Mouse (Mus musculus): ENCODE measurements around the gene Atf6.

Gene Atf6

GRCm38 (mm10) chr1:170882915-170883485 lies 15.4 kb upstream of the Atf6 start:
- no peak for DNase-seq

DNA sequence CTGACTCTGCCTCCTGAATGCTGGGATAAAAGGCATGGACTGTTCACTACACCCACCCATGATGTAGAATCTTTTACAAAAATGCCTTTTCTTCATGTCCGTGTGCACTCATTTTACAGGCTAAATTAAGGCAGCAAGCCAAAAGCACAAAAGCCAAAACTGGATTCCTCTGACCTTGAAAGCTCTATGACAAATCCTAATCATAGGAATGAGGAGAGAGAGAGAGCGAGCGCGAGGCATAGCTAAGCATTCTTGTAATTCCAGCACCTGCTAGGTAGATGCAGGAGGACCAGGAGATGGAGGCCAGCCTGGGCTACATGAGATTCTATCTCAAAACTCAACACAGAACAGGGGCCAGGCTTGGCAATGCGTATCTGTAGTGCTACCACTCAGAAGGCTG lies 9.3 kb upstream of the Atf6 start:
- no peak for DNase-seq

- DNase-seq, result no peak
These were observed 8.1 kb upstream of the Atf6 start for GRCm38 (mm10) chr1:170875676-170876075.

- DNase-seq, result no peak
These were observed 4.4 kb upstream of the Atf6 start for GRCm38 (mm10) chr1:170871961-170872360.

GRCm38 (mm10) chr1:170871402-170871801 lies 3.8 kb upstream of the Atf6 start:
- DNase-seq, result no peak

DNA sequence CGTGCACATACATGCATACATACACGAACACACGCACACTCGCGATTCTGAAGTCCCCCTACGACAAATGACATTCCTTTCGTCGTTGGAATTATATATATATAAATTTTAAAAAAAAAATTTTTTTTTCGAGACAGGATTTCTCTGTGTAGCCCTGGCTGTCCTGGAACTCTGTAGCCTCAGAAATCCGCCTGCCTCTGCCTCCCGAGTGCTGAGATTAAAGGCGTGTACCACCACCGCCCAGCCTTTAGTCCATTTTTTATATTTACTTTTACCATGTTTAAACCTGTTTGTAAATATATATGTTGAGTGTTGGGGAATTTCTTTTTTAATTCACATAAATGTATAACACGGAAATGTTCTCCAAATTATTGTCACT lies 1.3 kb upstream of the Atf6 start:
- no peak for DNase-seq

- DNase-seq, result peak; percentile 65
These were observed 735 bp upstream of the Atf6 start for GRCm38 (mm10) chr1:170868107-170868904.

DNA sequence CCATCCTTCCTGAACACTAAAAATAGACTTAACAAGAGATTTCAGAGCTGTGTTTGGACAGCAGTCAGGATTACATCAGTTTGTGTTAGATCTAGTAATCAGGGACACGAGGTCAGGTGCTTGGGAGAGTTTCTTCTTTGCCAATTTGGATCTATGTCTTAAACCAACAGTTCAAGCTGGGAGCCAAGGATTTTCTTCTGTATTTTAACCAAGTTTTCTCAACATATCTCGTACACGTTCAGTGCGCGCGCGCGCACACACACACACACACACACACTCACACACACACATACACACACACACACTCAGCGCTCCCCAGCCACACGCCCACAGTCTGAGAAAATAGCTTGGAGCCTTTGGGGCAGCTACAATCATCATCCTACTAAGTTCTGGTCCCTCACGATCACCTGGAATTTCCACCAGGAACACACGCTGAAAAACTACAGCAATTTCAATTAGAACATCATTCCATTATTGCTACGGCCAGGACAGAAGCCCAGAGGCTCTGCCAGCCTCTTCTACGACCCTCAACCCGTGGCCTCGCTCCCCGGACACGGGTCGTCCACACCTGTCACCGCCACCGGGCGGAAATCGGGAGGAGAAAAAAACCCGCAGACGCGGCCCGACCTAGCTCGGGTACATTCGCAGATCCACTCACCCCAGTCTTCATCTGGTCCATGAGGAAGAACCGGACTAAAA lies 430 bp downstream of the Atf6 start:
- peak in 1 of 2 experiments; percentile 21 for DNase-seq

DNA sequence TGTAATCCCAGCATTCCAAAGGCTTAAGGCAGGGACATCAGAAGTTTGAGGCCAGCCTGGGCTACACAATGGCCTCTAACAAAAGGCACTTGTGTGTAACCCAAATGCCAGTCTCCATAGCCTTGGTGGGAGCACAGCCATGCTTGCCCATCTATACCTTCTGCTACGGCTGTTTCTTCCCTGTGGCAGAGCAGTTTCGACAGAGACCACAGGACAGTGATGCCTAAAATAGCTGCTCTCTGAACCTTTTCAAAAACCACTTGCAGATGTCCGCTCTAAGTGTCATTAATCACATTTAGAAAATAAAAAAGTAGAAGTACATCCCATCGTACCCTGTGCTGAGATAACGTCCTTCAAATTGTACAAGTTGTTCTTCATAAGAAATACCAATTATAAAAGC lies 2.2 kb downstream of the Atf6 start:
- no peak for DNase-seq

DNA sequence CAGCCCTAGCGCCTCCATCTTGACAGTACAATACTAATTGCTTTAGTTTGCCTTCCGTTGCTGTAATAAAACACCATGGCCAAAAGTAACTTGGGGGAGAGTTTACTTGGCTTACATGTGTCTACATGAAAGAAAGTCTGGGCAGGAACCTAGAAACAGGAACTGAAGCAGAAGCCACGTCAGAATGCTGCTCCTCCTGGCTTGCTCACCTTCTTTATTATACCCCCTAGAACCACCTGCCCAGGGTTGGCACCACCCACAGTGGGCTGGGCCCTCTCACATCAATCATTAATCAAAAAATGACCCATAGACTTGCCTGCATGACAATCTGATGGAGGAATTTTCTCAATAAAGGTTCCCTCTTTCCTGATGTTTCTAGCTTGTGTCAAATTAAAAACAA lies 2.8 kb downstream of the Atf6 start:
- DNase-seq, result no peak

DNA sequence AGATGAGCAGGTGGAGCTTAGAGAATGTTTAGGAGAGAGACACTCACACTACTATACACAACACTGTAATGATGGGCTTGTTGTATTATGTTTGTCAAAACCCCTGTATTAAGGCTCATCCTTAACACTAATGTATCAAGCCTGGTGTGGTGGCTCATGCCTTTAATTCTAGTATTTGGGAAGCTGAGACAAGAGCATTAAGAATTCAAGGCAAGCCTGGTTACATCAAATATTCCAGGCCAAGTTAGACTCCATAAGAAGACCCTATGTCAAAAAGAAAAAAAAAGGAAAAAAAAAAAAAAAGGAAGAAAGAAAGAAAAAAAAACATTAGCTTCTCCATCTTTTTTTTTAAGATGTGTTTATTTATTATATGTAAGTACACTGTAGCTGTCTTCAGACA lies 3.3 kb downstream of the Atf6 start:
- DNase-seq, result no peak

GRCm38 (mm10) chr1:170863033-170863432 lies 4.5 kb downstream of the Atf6 start:
- no peak for DNase-seq

DNA sequence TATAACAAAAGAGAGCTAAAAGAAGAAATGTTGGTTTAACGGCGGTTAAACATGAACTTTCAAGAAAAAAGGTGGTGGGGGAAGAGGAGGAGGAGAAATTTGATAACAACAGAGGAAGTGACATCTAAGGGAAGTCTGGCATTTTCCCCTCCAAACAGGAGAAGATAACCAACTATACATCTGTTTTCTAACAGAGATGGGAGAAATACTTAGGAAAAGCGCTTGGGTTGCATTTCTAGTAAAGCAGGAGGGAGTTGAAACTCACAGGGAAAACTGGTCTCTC lies 5.2 kb downstream of the Atf6 start:
- no peak for DNase-seq

DNA sequence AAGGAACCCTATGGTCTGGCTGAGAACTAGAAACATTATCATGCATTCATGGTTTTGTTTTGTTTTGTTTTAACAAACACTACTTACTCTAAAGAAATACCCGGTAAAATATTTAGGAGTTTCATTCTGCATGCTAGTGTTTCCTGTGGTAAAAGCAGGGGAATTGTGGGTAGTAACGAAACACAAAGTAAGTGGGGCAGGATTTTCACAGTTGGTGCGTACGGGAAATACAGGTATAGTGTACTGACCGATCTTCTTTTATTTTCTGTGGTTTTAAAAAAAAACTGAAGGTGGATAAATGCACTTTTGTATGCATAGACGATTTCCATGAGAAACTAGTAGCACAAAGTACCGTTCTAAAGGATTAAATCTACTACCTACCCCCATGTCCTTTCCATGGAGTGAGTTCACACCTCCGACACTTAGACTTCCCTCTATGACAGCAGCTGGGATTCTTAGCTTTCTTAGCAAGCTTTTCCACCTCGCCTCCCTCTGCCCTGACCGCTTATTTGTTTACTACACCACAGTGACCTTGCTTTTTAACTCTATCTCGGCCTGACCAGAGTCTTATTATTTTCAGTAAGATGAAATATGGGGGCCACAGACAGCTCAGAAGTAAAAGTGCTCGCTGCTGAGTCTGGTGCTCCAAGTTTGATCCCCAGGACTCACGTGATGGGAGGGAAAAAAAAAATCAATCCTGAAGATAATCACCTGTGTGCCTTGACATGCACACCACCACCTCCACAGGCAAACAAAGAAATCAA lies 5.7 kb downstream of the Atf6 start:
- DNase-seq, result no peak

DNA sequence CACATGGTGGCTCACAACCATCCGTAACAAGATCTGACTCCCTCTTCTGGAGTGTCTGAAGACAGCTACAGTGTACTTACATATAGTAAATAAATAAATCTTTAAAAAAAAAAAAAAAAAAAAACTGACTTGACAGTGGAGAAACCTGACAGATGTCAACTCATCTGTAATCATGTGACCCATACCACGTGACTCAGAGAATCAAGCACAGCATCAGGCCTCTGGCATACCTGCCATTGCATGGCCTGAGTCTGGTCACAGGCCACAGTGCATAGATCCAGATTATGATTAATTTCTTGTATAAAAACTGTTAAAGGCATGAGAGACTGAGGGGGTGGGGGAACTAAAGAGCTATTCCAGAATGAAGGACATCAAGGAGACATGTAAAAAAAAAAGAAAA lies 8.7 kb downstream of the Atf6 start:
- DNase-seq, result no peak

- no peak for DNase-seq
These were observed 10.2 kb downstream of the Atf6 start for GRCm38 (mm10) chr1:170857369-170857768.

- peak; percentile 42 to 73 for DNase-seq
These were observed 12.4 kb downstream of the Atf6 start for GRCm38 (mm10) chr1:170855056-170855760.

DNA sequence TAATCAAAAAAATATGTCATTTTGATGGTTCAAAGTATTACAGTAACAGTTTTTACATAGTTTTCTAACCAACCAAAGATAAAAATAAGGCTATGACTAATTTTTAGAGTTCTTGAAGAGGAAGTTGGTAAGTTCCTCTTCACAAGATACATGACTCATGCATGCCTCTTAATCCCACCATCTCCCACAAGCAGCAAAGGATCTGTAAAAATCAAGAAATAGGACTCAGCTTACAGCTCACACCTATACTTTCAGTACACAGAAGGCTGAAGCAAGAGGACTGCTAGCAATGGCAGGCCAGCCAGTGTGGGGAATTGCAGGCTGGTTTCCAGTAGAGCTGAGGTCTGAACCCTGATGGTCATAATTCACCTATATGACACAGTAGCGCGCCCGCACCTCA lies 14.0 kb downstream of the Atf6 start:
- DNase-seq, result no peak

DNA sequence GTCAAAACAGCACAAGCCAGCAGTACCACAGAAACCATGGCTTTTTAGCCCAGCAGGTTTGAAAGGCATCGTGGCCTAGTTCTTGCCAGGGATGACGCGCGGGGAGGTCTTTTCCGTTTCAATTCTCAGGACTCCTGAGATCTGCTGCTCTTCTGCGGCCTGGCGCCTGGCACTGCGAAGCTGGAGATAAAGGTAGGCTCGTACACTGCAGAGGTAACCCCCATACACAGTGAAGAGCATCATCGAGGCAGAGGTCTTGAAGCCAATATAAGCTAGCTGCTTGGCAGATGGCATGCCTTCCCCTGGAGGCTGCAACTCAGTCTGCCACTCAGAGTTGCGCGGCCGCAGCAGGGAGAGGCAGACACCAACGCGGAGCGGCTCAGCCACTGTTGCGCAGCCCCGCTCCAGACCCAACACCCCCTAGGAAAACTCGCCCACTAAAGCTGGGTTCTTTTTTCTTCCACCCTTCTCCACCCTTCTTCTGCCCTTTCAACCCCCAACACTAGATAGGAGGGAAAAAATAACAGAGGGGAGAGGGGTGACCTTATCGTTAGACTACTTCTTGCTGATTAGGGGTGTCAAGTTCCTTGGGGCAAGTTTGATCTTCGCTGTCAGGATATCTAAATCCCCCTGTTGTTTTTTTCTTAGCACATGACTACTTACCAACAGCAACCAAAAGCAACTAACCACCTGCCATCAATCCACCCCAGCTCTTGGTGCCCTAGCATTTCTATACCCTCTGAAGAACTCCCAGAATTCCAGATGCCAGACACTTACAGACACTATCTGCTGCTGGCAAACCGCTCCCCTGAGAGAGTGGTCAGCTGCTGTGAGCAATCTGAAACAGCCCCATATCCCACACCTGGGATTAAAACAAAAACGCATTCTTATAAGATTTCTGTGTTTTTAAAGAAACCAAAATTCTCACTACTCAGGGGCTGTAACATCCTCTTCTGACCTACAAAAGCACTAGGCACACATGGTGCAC lies 16.6 kb downstream of the Atf6 start:
- no peak for DNase-seq

DNA sequence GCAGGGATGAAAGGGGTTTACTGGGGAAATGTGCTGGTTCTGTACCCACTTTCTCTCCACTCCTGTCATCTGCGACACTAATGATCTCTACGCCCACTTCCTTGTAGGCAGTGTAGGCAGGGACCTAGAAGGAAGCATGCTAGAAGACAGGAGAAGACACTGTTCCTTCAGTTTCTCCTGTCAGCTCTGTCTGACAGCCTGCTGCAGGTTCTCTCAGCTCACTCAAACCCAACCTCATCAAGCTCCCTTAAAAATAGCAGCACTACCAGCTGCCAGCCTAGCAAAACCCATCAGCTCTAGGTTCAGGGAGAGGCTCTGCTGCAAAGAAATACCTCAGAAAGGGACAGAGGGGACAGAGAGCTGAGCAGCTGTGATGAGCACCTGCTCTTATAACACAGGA lies 17.6 kb downstream of the Atf6 start:
- DNase-seq, result no peak

GRCm38 (mm10) chr1:170845448-170846307 lies 21.9 kb downstream of the Atf6 start:
- DNase-seq, result no peak
